Mouse (Mus musculus) heart, embryonic 13.5 days (tissue): ENCODE results near the gene Cir1. TPM values are rescaled to one million over a fixed set of nuclear protein-coding genes. Genes with fewer than 3 reads are reported as not detected.

Experiments used
- ATAC-seq: fragments of 200-750 bp; cut with Nextera tagmentation; 2 replicates; pipeline ENCODE4 v1.8.0; 2017; ENCODE audit warnings: moderate TSS enrichment; ENCODE audit not compliant: insufficient number of reproducible peaks, low FRiP score, low TSS enrichment; ENCODE audit errors: extremely low read depth
- H3K27ac ChIP-seq: fragments of 300-500 bp; sonication (generic); replicated peaks from 2 replicates; pipeline ENCODE4 v1.5.1; 2015; ENCODE audit warnings: moderate library complexity, mild to moderate bottlenecking, inconsistent platforms
- H3K27me3 ChIP-seq: fragments of 300-500 bp; sonication (generic); replicated peaks from 2 replicates; pipeline ENCODE4 v1.6.1; 2015; ENCODE audit warnings: mild to moderate bottlenecking, inconsistent platforms
- H3K36me3 ChIP-seq: fragments of 300-500 bp; sonication (generic); 2 replicates; pipeline ENCODE4 v1.6.1; 2015; ENCODE audit warnings: mild to moderate bottlenecking, inconsistent platforms
- H3K4me1 ChIP-seq: fragments of 300-500 bp; sonication (generic); 2 replicates; pipeline ENCODE4 v1.6.1; 2015; ENCODE audit warnings: inconsistent platforms
- H3K4me2 ChIP-seq: fragments of 300-500 bp; sonication (generic); 2 replicates; pipeline ENCODE4 v1.6.1; 2015; ENCODE audit warnings: inconsistent platforms, mild to moderate bottlenecking, moderate library complexity
- H3K4me3 ChIP-seq: fragments of 300-500 bp; sonication (generic); 2 replicates; pipeline ENCODE4 v1.5.1; 2015; ENCODE audit warnings: moderate library complexity, mild to moderate bottlenecking, inconsistent platforms
- H3K9ac ChIP-seq: fragments of 300-500 bp; sonication (generic); 2 replicates; pipeline ENCODE4 v1.6.1; 2015; ENCODE audit warnings: inconsistent platforms, mild to moderate bottlenecking, moderate library complexity
- H3K9me3 ChIP-seq: fragments of 300-500 bp; sonication (generic); 2 replicates; pipeline ENCODE4 v1.6.1; 2016; ENCODE audit warnings: inconsistent platforms
- WGBS: fragments of 180-500 bp; shearing (Covaris S2); methylation state at CpG from one replicate; pipeline ENCODE4 v1.1.7; 2015; ENCODE audit warnings: mixed read lengths; 5-methylcytosine and 5-hydroxymethylcytosine counted together
- polyA plus RNA-seq: library from polyadenylated mRNA; unstranded; fragments of >200 nt; fragmentation: Nextera tagmentation; extraction: Ambion mirVana; gene quantifications from 2 replicates; pipeline ENCODE4 v1.2.1, GENCODE M21; 2015

Cir1 gene
- polyA plus RNA-seq, result 14.5 and 16.9 TPM in 2 replicates

- WGBS, result under 1% methylated on average over 64 of the region's 64 CpGs
- Histone ChIP-seq H3K9ac (peak within 1 kb of the TSS; percentile 92), H3K36me3 (peaks cover 37% of the 10 kb centered on the region), H3K9me3 (no peaks in the 10 kb centered on the region), H3K27ac (peak within 1 kb of the TSS; percentile 90), H3K4me1 (peaks cover 21% of the 10 kb centered on the region), H3K4me3 (peak within 1 kb of the TSS; percentile 96), H3K27me3 (no peaks in the 10 kb centered on the region), H3K4me2 (peak within 1 kb of the TSS; percentile 95)
- peak; percentile 89 for ATAC-seq
Observed at GRCm38 (mm10) chr2:73312152-73313116, at the start of gene Cir1, which contains the start of gene Scrn3. TSS of gene Cir1 (minus strand) at chr2:73312701. TSS of gene Scrn3 (plus strand) at chr2:73312601.

- Histone ChIP-seq H3K4me2 (no peak overlapping the region), H3K9me3 (no peaks in the 10 kb centered on the region), H3K4me3 (no peak overlapping the region), H3K27me3 (no peaks in the 10 kb centered on the region), H3K27ac (no peak overlapping the region), H3K9ac (no peak overlapping the region), H3K36me3 (0 out of 2 replicates have a peak, but pooled peaks cover 4% of the 10 kb centered on the region), H3K4me1 (no peaks in the 10 kb centered on the region)
- 82% methylated on average over 2 of the region's 2 CpGs for WGBS
- ATAC-seq, result no peak
Observed at GRCm38 (mm10) chr2:73360536-73360935, 48.0 kb upstream of the Cir1 start.

GRCm38 (mm10) chr2:73359941-73360340, 47.4 kb upstream of the Cir1 start:
- Histone ChIP-seq H3K27me3 (no peaks in the 10 kb centered on the region), H3K9me3 (no peaks in the 10 kb centered on the region), H3K4me1 (no peaks in the 10 kb centered on the region), H3K4me3 (no peak overlapping the region), H3K27ac (no peak overlapping the region), H3K36me3 (0 out of 2 replicates have a peak, but pooled peaks cover 4% of the 10 kb centered on the region), H3K4me2 (no peak overlapping the region), H3K9ac (no peak overlapping the region)
- ATAC-seq, result no peak; the same call in 1 of the 2 replicates
- WGBS, result 76% methylated on average over 5 of the region's 5 CpGs

GRCm38 (mm10) chr2:73357004-73357403, 44.5 kb upstream of the Cir1 start:
- Histone ChIP-seq H3K4me2 (0 out of 2 replicates have a peak overlapping the region, but pooled peaks have one; percentile 24), H3K27ac (no peak overlapping the region), H3K36me3 (no peaks in the 10 kb centered on the region), H3K9me3 (no peaks in the 10 kb centered on the region), H3K4me3 (no peak overlapping the region), H3K4me1 (peaks cover 3% of the 10 kb centered on the region), H3K27me3 (no peaks in the 10 kb centered on the region), H3K9ac (no peak overlapping the region)
- 70% methylated on average over 18 of the region's 18 CpGs for WGBS
- ATAC-seq, result no peak

- no peaks in the 10 kb centered on the region for H3K36me3 ChIP-seq
- 25% methylated on average over 7 of the region's 7 CpGs for WGBS
- no peaks in the 10 kb centered on the region for H3K9me3 ChIP-seq
- peak overlapping the region; percentile 55 for H3K4me2 ChIP-seq
- peak overlapping the region; percentile 27 for H3K4me3 ChIP-seq
- H3K27ac ChIP-seq, result peak overlapping the region; percentile 15; the same call in 1 of the 2 replicates
- peaks cover 11% of the 10 kb centered on the region for H3K4me1 ChIP-seq
- ATAC-seq, result no peak
- no peaks in the 10 kb centered on the region for H3K27me3 ChIP-seq
- H3K9ac ChIP-seq, result peak overlapping the region; percentile 44
Observed at GRCm38 (mm10) chr2:73351927-73352374, 39.5 kb upstream of the Cir1 start.

- no peak for ATAC-seq
- 44% methylated on average over 5 of the region's 5 CpGs for WGBS
- Histone ChIP-seq H3K9ac (peak overlapping the region; percentile 44), H3K4me1 (peaks cover 16% of the 10 kb centered on the region), H3K27ac (peak overlapping the region; percentile 15; the same call in 1 of the 2 replicates), H3K4me3 (peak overlapping the region; percentile 27), H3K4me2 (peak overlapping the region; percentile 55), H3K36me3 (no peaks in the 10 kb centered on the region), H3K27me3 (no peaks in the 10 kb centered on the region), H3K9me3 (no peaks in the 10 kb centered on the region)
Observed at GRCm38 (mm10) chr2:73351496-73351895, 39.0 kb upstream of the Cir1 start.

GRCm38 (mm10) chr2:73348221-73348620, 35.7 kb upstream of the Cir1 start:
- H3K36me3 ChIP-seq, result no peaks in the 10 kb centered on the region
- no peak overlapping the region for H3K4me3 ChIP-seq
- ATAC-seq, result no peak
- H3K9me3 ChIP-seq, result no peaks in the 10 kb centered on the region
- H3K4me1 ChIP-seq, result peaks cover 16% of the 10 kb centered on the region
- H3K4me2 ChIP-seq, result no peak overlapping the region
- H3K27me3 ChIP-seq, result no peaks in the 10 kb centered on the region
- no peak overlapping the region for H3K27ac ChIP-seq
- 83% methylated on average over 6 of the region's 6 CpGs for WGBS
- H3K9ac ChIP-seq, result no peak overlapping the region

GRCm38 (mm10) chr2:73347766-73348165, 35.3 kb upstream of the Cir1 start:
- no peak overlapping the region for H3K4me2 ChIP-seq
- no peak overlapping the region for H3K4me3 ChIP-seq
- H3K27me3 ChIP-seq, result no peaks in the 10 kb centered on the region
- H3K9me3 ChIP-seq, result no peaks in the 10 kb centered on the region
- peaks cover 16% of the 10 kb centered on the region for H3K4me1 ChIP-seq
- 71% methylated on average over 9 of the region's 9 CpGs for WGBS
- no peak overlapping the region for H3K27ac ChIP-seq
- no peak overlapping the region for H3K9ac ChIP-seq
- H3K36me3 ChIP-seq, result no peaks in the 10 kb centered on the region
- no peak for ATAC-seq

GRCm38 (mm10) chr2:73347136-73347535, 34.6 kb upstream of the Cir1 start:
- no peak for ATAC-seq
- no peak overlapping the region for H3K4me3 ChIP-seq
- H3K27me3 ChIP-seq, result no peaks in the 10 kb centered on the region

GRCm38 (mm10) chr2:73346345-73347086, 34.0 kb upstream of the Cir1 start:
- no peak for ATAC-seq
- Histone ChIP-seq H3K4me2 (no peak overlapping the region), H3K4me1 (peaks cover 8% of the 10 kb centered on the region), H3K9ac (no peak overlapping the region), H3K27ac (no peak overlapping the region), H3K9me3 (no peaks in the 10 kb centered on the region), H3K27me3 (no peaks in the 10 kb centered on the region), H3K4me3 (no peak overlapping the region), H3K36me3 (no peaks in the 10 kb centered on the region)
- 55% methylated on average over 13 of the region's 13 CpGs for WGBS

More at GRCm38 (mm10) chr2:73347136-73347535, 34.6 kb upstream of the Cir1 start:
- H3K27ac ChIP-seq, result no peak overlapping the region
- no peak overlapping the region for H3K4me2 ChIP-seq
- H3K36me3 ChIP-seq, result no peaks in the 10 kb centered on the region
- no peak overlapping the region for H3K9ac ChIP-seq
- WGBS, result 65% methylated on average over 6 of the region's 6 CpGs
- peaks cover 14% of the 10 kb centered on the region for H3K4me1 ChIP-seq
- no peaks in the 10 kb centered on the region for H3K9me3 ChIP-seq

- no peak overlapping the region for H3K4me2 ChIP-seq
Observed at GRCm38 (mm10) chr2:73345204-73345603, 32.7 kb upstream of the Cir1 start.

More at GRCm38 (mm10) chr2:73345204-73345603, 32.7 kb upstream of the Cir1 start:
- Histone ChIP-seq H3K4me3 (no peak overlapping the region), H3K4me1 (peaks cover 7% of the 10 kb centered on the region; the same call in 1 of the 2 replicates), H3K9ac (no peak overlapping the region), H3K9me3 (no peaks in the 10 kb centered on the region), H3K36me3 (no peaks in the 10 kb centered on the region), H3K27me3 (no peaks in the 10 kb centered on the region), H3K27ac (no peak overlapping the region)
- ATAC-seq, result no peak
- WGBS, result 83% methylated on average over 4 of the region's 4 CpGs
